Mouse (Mus musculus) gastrocnemius, postnatal 25 days (tissue): Measurements from ENCODE around the gene Tcf7l2. TPM values are rescaled to one million over a fixed set of nuclear protein-coding genes. Genes with fewer than 3 reads are reported as not detected.

Experiments used
- DNase-seq: peaks from one replicate; pipeline ENCODE4 v3.0.0; 2022
- total RNA-seq, 2 experiments: library from RNA; stranded (reverse); gene quantifications; 1 replicate in 1 of 2; 2 replicates in 1 of 2; pipeline ENCODE4 v1.2.3; 2021

The Tcf7l2 gene
- total RNA-seq, 2 experiments from 2014 or later = 7.8 to 8.8 TPM

- no peak for DNase-seq
Measured at GRCm38 (mm10) chr19:55911941-55912340, 170.3 kb downstream of the Tcf7l2 start.

GRCm38 (mm10) chr19:55912813-55913212 is 171.2 kb downstream of the Tcf7l2 start:
- DNase-seq = no peak

GRCm38 (mm10) chr19:55913585-55913984 is 172.0 kb downstream of the Tcf7l2 start:
- DNase-seq = no peak

- DNase-seq = no peak
Measured at GRCm38 (mm10) chr19:55914614-55915211, 173.1 kb downstream of the Tcf7l2 start.

- no peak for DNase-seq
Measured at GRCm38 (mm10) chr19:55915506-55915905, 173.9 kb downstream of the Tcf7l2 start.

DNA sequence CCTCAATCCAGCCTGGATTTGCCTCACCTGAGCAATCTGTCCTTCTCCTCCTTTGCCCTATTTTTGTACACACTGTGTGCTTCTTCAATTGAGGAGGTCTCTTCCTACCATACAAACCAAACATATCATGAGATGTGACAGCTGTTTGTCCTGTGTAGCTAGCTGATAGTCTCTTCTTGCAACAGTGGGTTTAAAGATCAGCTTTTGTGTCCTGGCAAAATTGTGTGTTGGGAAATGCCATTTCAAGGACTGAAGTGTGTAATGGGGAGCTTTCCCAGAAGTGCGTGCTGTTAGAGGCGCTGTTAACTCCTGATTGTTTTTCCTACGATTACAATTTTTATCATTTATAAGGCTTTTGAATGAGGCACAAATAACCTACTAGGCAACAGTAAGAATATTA is 174.6 kb downstream of the Tcf7l2 start:
- no peak for DNase-seq

DNA sequence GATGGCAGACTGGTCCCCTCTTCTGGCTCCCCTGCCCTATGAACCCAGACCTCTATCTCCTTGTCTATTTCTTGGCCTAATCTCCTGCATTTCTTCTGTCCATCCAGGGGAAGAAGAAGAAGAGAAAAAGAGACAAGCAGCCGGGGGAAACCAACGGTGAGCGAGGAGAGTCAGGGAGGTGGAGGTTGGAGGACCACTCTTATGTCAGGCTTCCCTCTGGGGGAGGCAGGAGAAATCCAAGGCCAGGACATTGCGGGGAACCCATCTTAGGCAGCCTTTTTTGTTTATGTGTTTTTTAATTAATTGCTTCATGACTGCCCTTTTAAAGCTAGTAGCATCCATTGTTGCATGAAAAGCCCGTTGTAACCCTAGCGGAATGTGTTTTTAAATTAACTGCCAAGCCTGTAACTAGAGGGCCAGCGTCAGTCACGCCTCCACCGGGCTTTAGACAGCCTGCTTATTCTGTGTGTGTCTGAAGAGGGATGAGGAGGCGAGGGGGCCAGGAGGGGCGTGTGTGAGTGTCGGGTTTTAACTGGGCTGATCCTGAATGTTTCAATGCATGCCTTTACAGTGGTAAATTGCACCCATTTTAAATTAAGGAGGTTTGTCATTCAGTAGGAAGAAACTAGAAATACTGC is 182.3 kb downstream of the Tcf7l2 start:
- DNase-seq = no peak

DNA sequence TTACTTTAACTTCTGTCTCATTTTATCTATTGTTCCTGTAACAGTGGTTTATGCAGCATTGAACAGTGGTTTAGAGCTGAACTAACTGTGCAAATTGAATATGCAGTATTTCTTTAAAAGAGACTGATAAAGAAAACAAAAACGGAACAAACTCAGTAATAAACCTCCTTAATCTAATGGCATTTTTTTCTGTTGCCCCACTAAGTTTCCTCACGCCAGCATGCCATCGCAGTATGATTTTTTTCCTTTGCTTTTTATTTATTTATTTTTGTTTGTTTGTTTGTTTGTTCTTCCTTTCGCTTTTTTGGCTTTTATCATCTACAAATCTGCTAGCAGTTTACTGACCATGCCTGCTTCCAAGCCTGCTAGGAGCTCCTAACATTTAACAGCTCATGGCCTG is 183.2 kb downstream of the Tcf7l2 start:
- DNase-seq = no peak

DNA sequence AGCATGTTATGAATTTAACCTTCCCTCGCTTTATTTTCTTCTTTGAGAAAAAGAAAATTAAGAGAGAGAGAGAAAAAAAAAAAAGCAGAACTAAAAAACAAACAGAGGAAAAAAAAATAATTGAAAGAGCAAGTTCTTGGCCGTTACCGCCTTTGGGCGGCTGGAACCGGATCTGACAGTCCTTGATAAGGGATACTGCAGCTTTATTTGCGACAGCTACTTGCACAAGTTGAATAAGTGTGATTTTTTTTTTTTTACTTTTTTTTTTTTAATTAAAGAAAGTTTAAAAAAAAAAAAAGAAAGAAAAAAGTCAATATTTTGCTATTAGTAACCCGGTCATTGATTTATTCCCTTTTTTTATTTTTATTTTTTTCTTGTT is 183.8 kb downstream of the Tcf7l2 start:
- DNase-seq = no peak

- no peak for DNase-seq
Measured at GRCm38 (mm10) chr19:55925804-55926521, 184.3 kb downstream of the Tcf7l2 start.

GRCm38 (mm10) chr19:55926858-55927673 is 185.4 kb downstream of the Tcf7l2 start:
- no peak for DNase-seq

GRCm38 (mm10) chr19:55927674-55928061 is 186.0 kb downstream of the Tcf7l2 start:
- no peak for DNase-seq

DNA sequence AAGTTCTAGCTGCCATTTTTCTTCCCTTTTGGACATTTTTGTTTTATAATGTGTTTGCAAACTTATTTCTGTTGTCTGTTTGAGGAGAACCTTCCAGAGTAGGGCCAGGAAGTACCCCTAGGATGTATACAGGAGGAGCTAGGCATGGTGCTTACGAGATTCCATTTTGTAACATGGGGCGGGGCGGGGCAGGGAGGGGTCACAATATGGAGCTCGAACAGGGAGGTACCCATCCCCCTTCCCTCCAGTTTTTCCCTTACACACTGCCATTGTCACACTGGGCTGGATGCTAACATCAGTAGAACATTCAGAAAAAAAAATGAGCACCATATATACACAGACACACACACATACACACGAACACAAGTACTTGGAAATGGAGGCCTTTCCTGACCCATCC is 187.1 kb downstream of the Tcf7l2 start:
- DNase-seq = no peak

DNA sequence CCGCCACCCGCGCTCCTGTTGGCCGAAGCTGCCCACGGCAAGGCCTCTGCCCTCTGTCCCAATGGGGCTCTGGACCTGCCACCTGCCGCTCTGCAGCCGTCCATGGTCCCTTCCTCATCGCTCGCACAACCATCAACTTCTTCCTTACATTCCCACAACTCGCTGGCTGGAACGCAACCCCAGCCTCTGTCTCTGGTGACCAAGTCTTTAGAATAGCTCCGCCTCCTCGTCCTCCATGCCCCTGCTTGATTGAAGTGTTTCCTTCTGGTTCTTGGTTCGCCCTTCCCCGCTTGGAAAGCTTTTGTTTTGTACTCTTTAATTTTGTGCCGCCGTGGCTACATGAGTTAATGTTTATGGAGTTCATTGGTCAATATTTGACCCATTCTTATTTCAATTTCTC is 190.0 kb downstream of the Tcf7l2 start:
- DNase-seq = no peak

- no peak for DNase-seq
Measured at GRCm38 (mm10) chr19:55933947-55934729, 192.5 kb downstream of the Tcf7l2 start.

GRCm38 (mm10) chr19:55934730-55935003 is 193.0 kb downstream of the Tcf7l2 start:
- no peak for DNase-seq

DNA sequence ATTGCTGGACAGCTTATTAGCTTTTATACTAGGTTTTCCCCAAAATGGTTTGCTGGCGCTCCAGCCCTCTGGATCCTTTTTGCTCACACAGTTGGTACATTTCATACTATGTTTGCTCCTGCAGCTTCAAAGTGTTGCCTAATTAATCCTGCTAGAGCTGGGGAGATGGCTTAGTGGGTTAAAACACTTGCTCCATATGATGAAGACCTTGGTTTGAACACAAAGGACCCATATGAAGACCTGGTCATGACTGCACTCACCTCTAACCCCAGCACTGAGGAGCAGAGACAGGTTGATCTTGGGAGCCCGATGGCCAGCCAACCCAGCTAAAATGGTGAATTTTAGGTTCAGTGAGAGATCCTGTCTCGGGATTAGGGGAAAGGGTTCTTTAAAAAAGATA is 195.4 kb downstream of the Tcf7l2 start:
- DNase-seq = no peak

- DNase-seq = no peak
Measured at GRCm38 (mm10) chr19:55938254-55939046, 196.8 kb downstream of the Tcf7l2 start.

DNA sequence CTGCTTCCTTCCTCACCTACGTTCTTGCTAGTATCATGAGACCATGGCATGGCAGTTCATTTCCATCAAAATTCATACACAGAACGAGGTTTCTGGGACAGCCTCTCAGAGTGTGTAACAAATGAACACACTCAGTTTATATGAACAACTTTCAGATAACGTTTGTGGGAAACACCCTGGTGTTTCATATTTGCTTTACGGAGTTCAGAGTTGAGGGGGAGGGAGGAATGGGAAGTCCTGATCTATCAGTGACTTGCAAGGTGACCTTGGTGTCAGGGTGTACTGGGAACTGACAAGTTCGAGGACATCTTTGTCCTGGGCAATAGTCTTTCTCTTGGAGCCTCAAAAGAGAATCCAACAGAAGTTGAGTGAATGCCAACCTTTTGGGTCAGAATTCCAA is 197.5 kb downstream of the Tcf7l2 start:
- no peak for DNase-seq

DNA sequence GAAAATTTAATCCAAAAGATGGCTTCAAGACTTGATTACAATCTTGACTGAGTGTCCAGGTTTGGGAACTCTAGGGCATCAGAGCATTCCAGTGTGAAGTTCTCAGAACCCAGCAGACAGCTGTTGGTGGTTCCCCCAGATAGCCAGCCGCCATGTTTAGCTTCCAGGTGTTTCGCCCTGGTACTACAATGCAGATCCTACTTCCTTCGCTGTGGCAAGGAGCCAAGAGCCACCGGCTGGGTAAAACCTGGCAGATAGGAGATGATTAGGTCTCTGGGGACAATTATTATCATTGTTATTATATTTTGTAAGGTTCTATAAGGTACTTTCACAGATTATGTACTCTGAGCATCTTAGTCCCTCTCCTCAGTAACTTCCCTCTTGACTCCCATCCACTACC is 198.1 kb downstream of the Tcf7l2 start:
- DNase-seq = no peak

DNA sequence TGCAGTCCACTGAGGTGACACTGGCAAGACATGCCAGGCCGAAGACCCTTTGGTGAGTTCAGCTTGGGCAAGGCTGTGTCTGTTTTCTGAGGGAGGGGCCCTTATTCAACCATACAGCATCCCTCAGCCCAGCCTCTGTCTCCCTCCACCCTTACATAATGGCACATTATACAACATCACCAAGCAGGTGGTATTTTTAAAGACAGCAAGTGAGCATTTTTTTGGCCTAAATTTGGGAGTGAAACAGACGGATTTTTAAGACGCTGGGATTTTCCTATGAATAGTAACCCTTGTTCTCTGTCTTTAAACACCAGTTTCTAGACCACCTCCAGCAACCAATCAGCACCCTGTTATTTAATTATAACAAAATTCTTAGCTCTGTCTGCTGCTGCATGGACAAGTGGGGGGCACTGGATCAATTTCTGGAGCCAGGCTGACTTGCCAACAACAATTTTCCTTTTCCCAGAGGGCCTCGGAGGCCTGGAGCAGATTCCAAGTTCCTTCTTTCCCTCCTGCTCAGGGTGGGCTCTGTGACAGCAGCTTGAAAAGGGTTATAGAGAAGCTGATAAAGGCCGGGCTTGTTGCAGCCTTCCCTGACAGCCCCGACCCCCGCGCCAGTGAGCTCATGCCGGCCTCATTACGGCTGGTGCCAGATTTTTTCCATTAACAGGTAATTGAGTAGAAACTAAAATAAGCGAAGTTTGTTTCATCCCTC is 199.1 kb downstream of the Tcf7l2 start:
- no peak for DNase-seq
